Mouse (Mus musculus) forebrain, embryonic 14.5 days (tissue): ENCODE results near the gene Wdr48. TPM values are rescaled to one million over a fixed set of nuclear protein-coding genes. Genes with fewer than 3 reads are reported as not detected.

ENCODE experiments used
- ATAC-seq: fragments of 200-750 bp; cut with Nextera tagmentation; 2 replicates; pipeline ENCODE4 v1.8.0; 2017; ENCODE audit warnings: mild to moderate bottlenecking, moderate library complexity
- DNase-seq: peaks from one replicate; pipeline ENCODE4 v3.0.0-alpha.2; 2015; ENCODE audit warnings: low spot score
- H3K27ac ChIP-seq: fragments of 300-500 bp; sonication (generic); 2 replicates; pipeline ENCODE4 v1.5.1; 2014; ENCODE audit warnings: low read depth, mild to moderate bottlenecking, control low read depth, low read length, moderate library complexity
- H3K27me3 ChIP-seq: fragments of 300-500 bp; sonication (generic); replicated peaks from 2 replicates; pipeline ENCODE4 v1.6.1; 2014; ENCODE audit warnings: low read length, control low read depth, mixed read lengths; ENCODE audit not compliant: control insufficient read depth, insufficient read depth
- H3K36me3 ChIP-seq: fragments of 300-500 bp; sonication (generic); 2 replicates; pipeline ENCODE4 v1.6.1; 2014; ENCODE audit warnings: low read length, control low read depth; ENCODE audit not compliant: control insufficient read depth, insufficient read depth
- H3K4me1 ChIP-seq: fragments of 300-500 bp; sonication (generic); 2 replicates; pipeline ENCODE4 v1.6.1; 2014; ENCODE audit warnings: antibody characterized with exemption, low read length, control low read depth; ENCODE audit not compliant: control insufficient read depth, insufficient read depth
- H3K4me2 ChIP-seq: fragments of 300-500 bp; sonication (generic); 2 replicates; pipeline ENCODE4 v1.6.1; 2014; ENCODE audit warnings: mild to moderate bottlenecking, control low read depth, low read length
- H3K4me3 ChIP-seq: fragments of 300-500 bp; sonication (generic); 2 replicates; pipeline ENCODE4 v1.5.1; 2014; ENCODE audit warnings: low read depth, low read length, control low read depth
- H3K9ac ChIP-seq: fragments of 300-500 bp; sonication (generic); 2 replicates; pipeline ENCODE4 v1.6.1; 2014; ENCODE audit warnings: mild to moderate bottlenecking, low read length, control low read depth, moderate library complexity
- H3K9me3 ChIP-seq: fragments of 300-500 bp; sonication (generic); replicated peaks from 2 replicates; pipeline ENCODE4 v1.6.1; 2016; ENCODE audit warnings: low read length, control low read depth, mixed read lengths; ENCODE audit not compliant: control insufficient read depth
- WGBS: fragments of 180-500 bp; shearing (Covaris S2); extraction: QIAGEN DNeasy Blood & Tissue Kit; methylation state at CpG from one replicate; pipeline ENCODE4 v1.1.7; 2014; 5-methylcytosine and 5-hydroxymethylcytosine counted together
- polyA plus RNA-seq: library from polyadenylated mRNA; unstranded; fragments of >200 nt; fragmentation: Nextera tagmentation; extraction: Ambion mirVana; gene quantifications from 2 replicates; pipeline ENCODE4 v1.2.1, GENCODE M21; 2014

Wdr48 gene
- polyA plus RNA-seq, 1 experiment from 2014 or later, result 77.3 TPM

GRCm38 (mm10) chr9:119888843-119889246 is 5.8 kb upstream of the Wdr48 start:
- Histone ChIP-seq H3K36me3 (no peaks in the 10 kb centered on the region), H3K4me2 (peak overlapping the region; percentile 25), H3K4me3 (no peak overlapping the region), H3K27me3 (no peaks in the 10 kb centered on the region), H3K27ac (peak overlapping the region; percentile 82), H3K4me1 (peaks cover 20% of the 10 kb centered on the region), H3K9ac (no peak overlapping the region), H3K9me3 (no peaks in the 10 kb centered on the region)
- 2% methylated on average over 2 of the region's 2 CpGs for WGBS
- ATAC-seq, result peak; percentile 88
- DNase-seq, result peak; percentile 89

DNA sequence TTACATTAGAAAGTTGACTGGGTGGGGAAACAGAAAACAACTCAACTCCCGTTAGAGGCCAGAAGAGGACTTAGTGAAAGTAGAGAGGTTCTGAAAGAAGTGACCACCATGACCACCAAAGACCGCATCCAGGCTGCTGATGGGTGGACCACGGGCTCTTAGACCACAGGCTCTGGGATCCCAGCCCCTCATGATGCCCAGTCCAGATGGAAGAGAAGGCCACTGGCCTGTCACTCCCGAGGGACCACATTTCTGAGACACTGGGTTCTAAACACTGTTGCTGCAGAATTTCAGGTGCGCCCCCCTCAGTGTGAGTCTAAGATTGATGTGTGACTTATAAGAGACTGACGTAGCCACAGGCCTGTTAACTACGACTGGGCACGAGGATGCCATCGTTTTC is 5.2 kb upstream of the Wdr48 start:
- Histone ChIP-seq H3K4me2 (peak overlapping the region; percentile 25; the same call in 1 of the 2 replicates), H3K27me3 (no peaks in the 10 kb centered on the region), H3K9ac (no peak overlapping the region), H3K4me1 (peaks cover 20% of the 10 kb centered on the region), H3K36me3 (no peaks in the 10 kb centered on the region), H3K4me3 (no peak overlapping the region), H3K27ac (peak overlapping the region; percentile 82), H3K9me3 (no peaks in the 10 kb centered on the region)
- DNase-seq (no peak), ATAC-seq (peak; percentile 16; the same call in 1 of the 2 replicates)
- 36% methylated on average over 9 of the region's 9 CpGs for WGBS

GRCm38 (mm10) chr9:119890692-119891091 is 4.0 kb upstream of the Wdr48 start:
- no peaks in the 10 kb centered on the region for H3K9me3 ChIP-seq

GRCm38 (mm10) chr9:119893881-119894280 is 797 bp upstream of the Wdr48 start:
- Histone ChIP-seq H3K4me2 (peak overlapping the region; percentile 95), H3K27ac (no peak overlapping the region), H3K4me3 (no peak overlapping the region; the same call in 1 of the 2 replicates), H3K27me3 (no peaks in the 10 kb centered on the region), H3K9me3 (no peaks in the 10 kb centered on the region), H3K9ac (no peak overlapping the region), H3K36me3 (no peaks in the 10 kb centered on the region), H3K4me1 (peaks cover 17% of the 10 kb centered on the region)
- WGBS, result 88% methylated on average over 5 of the region's 5 CpGs
- DNase-seq (no peak), ATAC-seq (no peak)

More at GRCm38 (mm10) chr9:119890692-119891091, 4.0 kb upstream of the Wdr48 start:
- Histone ChIP-seq H3K27ac (no peak overlapping the region), H3K4me2 (no peak overlapping the region), H3K4me3 (no peak overlapping the region), H3K4me1 (peaks cover 24% of the 10 kb centered on the region), H3K9ac (no peak overlapping the region), H3K36me3 (no peaks in the 10 kb centered on the region), H3K27me3 (no peaks in the 10 kb centered on the region)
- DNase-seq (peak; percentile 75), ATAC-seq (no peak)
- WGBS, result 20% methylated on average over 2 of the region's 2 CpGs

DNA sequence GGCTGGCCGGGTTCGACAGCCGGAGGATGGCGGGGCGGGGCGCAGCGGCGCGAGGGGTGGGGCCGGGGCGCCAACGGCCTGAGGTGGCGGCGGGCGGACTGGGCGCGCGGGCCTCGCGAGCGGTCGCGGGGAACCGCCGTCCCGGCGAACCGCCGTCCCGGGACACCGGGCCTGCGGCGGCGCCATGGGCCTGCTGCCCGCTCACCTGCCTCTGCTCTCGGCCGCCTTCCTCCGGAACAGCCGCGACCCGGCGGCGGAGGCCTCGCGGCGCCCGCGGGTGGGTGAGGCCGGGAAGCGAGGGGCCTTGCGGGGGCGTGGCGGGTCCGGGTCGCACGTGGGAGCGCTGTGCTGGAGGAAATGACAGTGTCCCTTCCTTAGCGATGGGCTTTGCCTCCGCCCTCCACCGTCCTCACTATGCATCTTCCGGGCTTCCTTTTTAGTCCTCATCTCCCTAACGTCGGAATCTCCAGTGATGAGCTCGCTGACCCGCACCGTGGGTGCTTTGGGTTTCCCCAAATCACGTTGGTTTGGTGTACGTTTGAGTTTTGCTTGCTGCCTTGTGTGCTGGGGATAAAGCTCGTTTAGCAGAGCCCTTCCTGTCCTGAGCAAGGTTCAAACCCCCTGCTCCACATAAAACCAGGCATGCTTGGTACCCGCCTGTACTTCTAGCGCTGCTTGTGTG is 503 bp downstream of the Wdr48 start:
- Histone ChIP-seq H3K36me3 (no peaks in the 10 kb centered on the region), H3K9me3 (no peaks in the 10 kb centered on the region), H3K27ac (peak overlapping the region; percentile 78), H3K4me2 (peak overlapping the region; percentile 95), H3K4me3 (peak overlapping the region; percentile 96), H3K27me3 (no peaks in the 10 kb centered on the region), H3K9ac (peak overlapping the region; percentile 83), H3K4me1 (peaks cover 7% of the 10 kb centered on the region)
- ATAC-seq (peak; percentile 73), DNase-seq (peak; percentile 5)
- 2% methylated on average over 54 of the region's 71 CpGs for WGBS

- DNase-seq (no peak), ATAC-seq (no peak)
- peaks cover 7% of the 10 kb centered on the region for H3K4me1 ChIP-seq
- no peak overlapping the region for H3K9ac ChIP-seq
- peaks cover 20% of the 10 kb centered on the region for H3K36me3 ChIP-seq
- H3K27ac ChIP-seq, result no peak overlapping the region
- 93% methylated on average over 2 of the region's 2 CpGs for WGBS
- H3K27me3 ChIP-seq, result no peaks in the 10 kb centered on the region
- H3K4me2 ChIP-seq, result no peak overlapping the region
- no peak overlapping the region for H3K4me3 ChIP-seq
- H3K9me3 ChIP-seq, result no peaks in the 10 kb centered on the region
Measured at GRCm38 (mm10) chr9:119899446-119899845, 4.8 kb downstream of the Wdr48 start.

DNA sequence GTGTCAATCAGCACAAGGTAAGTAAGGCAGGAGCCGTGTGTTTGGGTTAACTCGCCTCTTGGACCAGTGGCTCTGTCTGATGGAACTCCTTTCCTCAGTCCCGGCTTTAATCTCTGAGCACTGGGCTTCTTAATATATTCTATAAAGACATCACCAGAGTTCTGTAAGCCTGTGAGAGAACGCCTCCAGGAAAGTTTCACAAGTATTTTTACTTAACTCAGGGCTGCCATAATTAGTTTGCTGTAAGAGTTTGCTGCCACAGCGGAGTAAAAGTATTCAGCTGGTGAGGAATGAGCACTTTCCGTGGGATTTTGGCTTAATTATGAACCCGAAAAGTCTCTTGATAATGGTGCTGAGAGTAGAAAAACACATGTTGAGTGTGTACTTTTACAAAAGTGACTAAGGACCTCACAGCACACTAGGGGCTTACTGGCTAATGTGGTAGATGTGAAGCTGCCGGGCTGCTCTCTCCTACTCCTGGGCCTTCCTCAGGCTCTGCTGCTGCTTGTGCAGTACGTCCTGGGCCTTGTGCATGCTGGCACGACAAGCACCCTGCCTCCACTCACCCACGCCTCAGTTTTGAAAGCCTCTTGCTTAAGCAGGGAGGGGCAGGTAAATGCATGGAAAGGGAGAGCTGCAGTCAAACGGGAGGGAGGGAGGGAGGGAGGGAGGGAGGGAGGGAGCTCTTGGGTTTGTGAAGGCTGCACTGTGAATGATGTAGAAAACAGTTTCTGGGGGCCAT is 7.9 kb downstream of the Wdr48 start:
- no peak overlapping the region for H3K27ac ChIP-seq
- H3K9ac ChIP-seq, result no peak overlapping the region
- no peak for DNase-seq
- H3K4me2 ChIP-seq, result no peak overlapping the region
- H3K9me3 ChIP-seq, result no peaks in the 10 kb centered on the region
- H3K4me3 ChIP-seq, result no peak overlapping the region
- H3K36me3 ChIP-seq, result peaks cover 49% of the 10 kb centered on the region
- WGBS, result 83% methylated on average over 12 of the region's 12 CpGs
- no peak for ATAC-seq
- H3K4me1 ChIP-seq, result no peaks in the 10 kb centered on the region
- no peaks in the 10 kb centered on the region for H3K27me3 ChIP-seq

DNA sequence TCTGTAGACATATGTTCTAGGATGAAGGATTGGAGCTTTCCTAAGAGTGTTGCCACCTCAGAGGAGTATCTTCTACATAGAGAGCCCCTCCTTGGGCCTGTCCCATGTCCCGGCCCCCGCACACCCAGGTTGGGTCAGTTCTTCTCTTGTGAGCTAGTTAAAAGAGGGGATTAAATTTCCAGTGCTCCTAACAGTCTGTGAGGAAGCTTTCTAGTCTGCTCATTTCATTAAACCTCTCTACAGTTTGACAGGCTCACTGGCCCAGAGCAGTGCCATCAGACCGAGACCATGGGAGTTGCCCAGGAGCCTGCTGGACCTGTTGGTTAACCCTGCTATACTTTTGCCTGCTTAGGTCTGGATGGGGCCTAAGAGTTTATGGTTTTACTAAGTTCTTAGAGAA is 14.0 kb downstream of the Wdr48 start:
- no peaks in the 10 kb centered on the region for H3K4me1 ChIP-seq
- H3K27me3 ChIP-seq, result no peaks in the 10 kb centered on the region
- H3K36me3 ChIP-seq, result peaks cover 95% of the 10 kb centered on the region
- no peak for DNase-seq
- no peak overlapping the region for H3K27ac ChIP-seq
- H3K4me3 ChIP-seq, result no peak overlapping the region
- no peak overlapping the region for H3K9ac ChIP-seq
- WGBS, result 99% methylated on average over 3 of the region's 3 CpGs
- no peak overlapping the region for H3K4me2 ChIP-seq
- H3K9me3 ChIP-seq, result no peaks in the 10 kb centered on the region
- ATAC-seq, result no peak

DNA sequence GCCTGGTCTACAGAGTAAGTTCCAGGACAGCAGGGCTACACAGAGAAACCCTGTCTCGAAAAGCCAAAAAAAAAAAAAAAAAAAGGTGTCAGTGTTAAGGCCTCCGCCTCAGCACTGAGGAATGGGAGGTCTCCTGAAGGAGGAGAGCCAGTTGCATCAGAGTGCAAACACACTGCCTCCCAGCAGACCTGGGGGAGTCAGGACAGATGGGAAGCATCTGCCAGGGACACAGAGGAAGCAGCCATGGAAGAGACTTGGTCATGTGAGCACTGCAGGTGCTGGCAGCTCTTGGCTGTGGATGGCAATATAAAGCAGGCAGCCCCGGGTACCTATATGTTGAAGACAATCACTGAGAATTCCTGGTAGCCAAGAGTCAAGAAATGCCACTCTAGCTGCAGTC is 15.3 kb downstream of the Wdr48 start:
- no peak for ATAC-seq
- Histone ChIP-seq H3K9me3 (no peaks in the 10 kb centered on the region), H3K4me3 (no peak overlapping the region), H3K4me1 (no peaks in the 10 kb centered on the region), H3K36me3 (peaks cover 95% of the 10 kb centered on the region), H3K9ac (no peak overlapping the region), H3K4me2 (no peak overlapping the region), H3K27ac (no peak overlapping the region), H3K27me3 (no peaks in the 10 kb centered on the region)
- no peak for DNase-seq
- 93% methylated on average over 3 of the region's 3 CpGs for WGBS
